Mouse (Mus musculus) embryonic facial prominence, embryonic 15.5 days (tissue): ENCODE results near the gene Lgi1. TPM values are rescaled to one million over a fixed set of nuclear protein-coding genes. Genes with fewer than 3 reads are reported as not detected.
A peak's percentile ranks its signal among the peaks of the same experiment; 100 is the strongest.

Experiments used
- ATAC-seq: fragments of 200-750 bp; cut with Nextera tagmentation; 2 replicates; pipeline ENCODE4 v1.8.0; 2017; ENCODE audit warnings: low read depth, moderate TSS enrichment; ENCODE audit not compliant: insufficient number of reproducible peaks, low FRiP score, low TSS enrichment
- H3K27ac ChIP-seq: fragments of 300-500 bp; sonication (generic); replicated peaks from 2 replicates; pipeline ENCODE4 v1.5.1; 2015; ENCODE audit warnings: mild to moderate bottlenecking, inconsistent platforms
- H3K27me3 ChIP-seq: fragments of 300-500 bp; sonication (generic); 2 replicates; pipeline ENCODE4 v1.6.1; 2015; ENCODE audit warnings: inconsistent platforms
- H3K36me3 ChIP-seq: fragments of 300-500 bp; sonication (generic); 2 replicates; pipeline ENCODE4 v1.6.1; 2015; ENCODE audit warnings: mild to moderate bottlenecking, inconsistent platforms
- H3K4me1 ChIP-seq: fragments of 300-500 bp; sonication (generic); 2 replicates; pipeline ENCODE4 v1.6.1; 2015; ENCODE audit warnings: inconsistent platforms
- H3K4me2 ChIP-seq: fragments of 300-500 bp; sonication (generic); replicated peaks from 2 replicates; pipeline ENCODE4 v1.6.1; 2015; ENCODE audit warnings: mild to moderate bottlenecking, inconsistent platforms
- H3K4me3 ChIP-seq: fragments of 300-500 bp; sonication (generic); replicated peaks from 2 replicates; pipeline ENCODE4 v1.5.1; 2015; ENCODE audit warnings: mild to moderate bottlenecking, inconsistent platforms
- H3K9ac ChIP-seq: fragments of 300-500 bp; sonication (generic); 2 replicates; pipeline ENCODE4 v1.6.1; 2015; ENCODE audit warnings: inconsistent platforms
- H3K9me3 ChIP-seq: fragments of 300-500 bp; sonication (generic); replicated peaks from 2 replicates; pipeline ENCODE4 v1.6.1; 2016; ENCODE audit warnings: inconsistent platforms
- WGBS: fragments of 180-500 bp; shearing (Covaris S2); methylation state at CpG from one replicate; pipeline ENCODE4 v1.1.7; 2015; 5-methylcytosine and 5-hydroxymethylcytosine counted together
- polyA plus RNA-seq: library from polyadenylated mRNA; unstranded; fragments of >200 nt; fragmentation: Nextera tagmentation; extraction: Ambion mirVana; gene quantifications from 2 replicates; pipeline ENCODE4 v1.2.1, GENCODE M21; 2015

Lgi1 gene
- 2.6 and 2.8 TPM in 2 replicates for polyA plus RNA-seq

DNA sequence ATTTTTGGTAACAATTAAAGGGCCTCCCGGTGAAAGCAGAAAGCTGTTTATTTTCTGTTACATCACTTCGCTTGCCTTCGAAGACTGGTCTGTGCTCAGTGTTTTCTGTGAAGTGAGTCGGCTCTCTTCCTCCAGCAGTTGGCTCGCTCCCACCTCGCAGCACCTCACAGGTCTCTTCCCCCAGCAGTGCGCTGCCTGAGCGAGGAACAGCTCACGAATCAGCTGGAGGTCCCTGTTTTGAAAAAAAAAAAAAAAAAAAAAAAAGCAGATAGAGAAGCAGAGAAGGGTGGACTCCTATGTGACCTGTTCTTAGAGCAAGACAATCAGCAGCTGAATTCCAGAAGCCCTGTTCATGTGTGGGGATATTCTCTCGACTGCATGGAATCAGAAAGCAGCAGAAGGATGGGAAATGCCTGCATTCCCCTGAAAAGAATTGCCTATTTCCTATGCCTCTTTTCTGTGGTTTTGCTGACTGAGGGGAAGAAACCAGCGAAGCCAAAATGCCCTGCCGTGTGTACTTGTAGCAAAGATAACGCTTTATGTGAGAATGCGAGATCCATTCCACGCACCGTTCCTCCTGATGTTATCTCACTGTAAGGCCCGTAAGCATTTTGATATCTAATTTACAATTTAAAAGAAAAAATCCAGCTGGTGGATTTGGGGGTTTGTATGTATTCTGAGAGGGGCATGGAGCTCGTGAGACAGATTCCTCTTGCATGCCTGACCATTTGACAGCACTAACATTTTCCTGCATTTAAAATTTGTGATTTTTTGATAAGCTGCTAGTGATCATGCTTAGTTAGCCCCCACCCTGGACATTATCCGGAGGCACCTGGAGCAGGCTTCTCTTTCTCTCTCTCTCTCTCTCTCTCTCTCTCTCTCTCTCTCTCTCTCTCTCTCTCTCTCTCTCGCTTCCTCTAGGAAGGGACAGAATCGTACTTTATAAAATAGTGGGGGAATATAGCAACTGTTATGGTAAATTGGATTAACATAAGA lies at the start of gene Lgi1:
Gene Lgi1, plus strand, starts transcription at position 32 of the 996 bp plus-strand sequence.
- 14% methylated on average over 21 of the region's 21 CpGs for WGBS
- Histone ChIP-seq H3K9ac (no peak within 1 kb of the TSS), H3K27ac (no peak within 1 kb of the TSS), H3K9me3 (no peaks in the 10 kb centered on the region), H3K4me3 (peak within 1 kb of the TSS; percentile 21; the same call in 1 of the 2 replicates), H3K36me3 (no peaks in the 10 kb centered on the region), H3K4me2 (peak within 1 kb of the TSS; percentile 39), H3K4me1 (peaks cover 6% of the 10 kb centered on the region; the same call in 1 of the 2 replicates), H3K27me3 (peaks cover 6% of the 10 kb centered on the region; the same call in 1 of the 2 replicates)
- ATAC-seq: no peak

DNA sequence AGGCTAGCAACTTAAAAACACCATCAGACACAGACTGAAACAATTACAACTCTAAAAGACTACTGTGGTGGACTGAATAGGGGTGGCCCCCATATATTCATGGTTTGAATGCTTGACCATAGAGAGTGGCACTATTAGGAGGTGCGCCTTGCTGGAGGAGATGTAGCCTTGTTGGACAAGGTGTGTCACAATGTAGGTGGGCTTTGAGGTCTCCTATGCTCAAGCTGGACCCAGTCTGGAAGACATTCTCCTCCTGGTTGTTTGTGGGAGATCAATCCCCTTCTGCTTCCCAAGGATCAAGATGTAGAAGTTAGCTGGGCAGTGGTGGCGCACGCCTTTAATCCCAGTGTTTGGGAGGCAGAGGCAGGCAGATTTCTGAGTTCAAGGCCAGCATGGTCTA lies 46.6 kb upstream of the Lgi1 start:
- Histone ChIP-seq H3K4me2 (no peak overlapping the region), H3K27me3 (no peaks in the 10 kb centered on the region), H3K4me3 (no peak overlapping the region), H3K9me3 (no peaks in the 10 kb centered on the region), H3K4me1 (no peaks in the 10 kb centered on the region), H3K9ac (no peak overlapping the region), H3K27ac (no peak overlapping the region), H3K36me3 (peaks cover 13% of the 10 kb centered on the region)
- WGBS: 98% methylated on average over 3 of the region's 3 CpGs
- ATAC-seq: no peak

DNA sequence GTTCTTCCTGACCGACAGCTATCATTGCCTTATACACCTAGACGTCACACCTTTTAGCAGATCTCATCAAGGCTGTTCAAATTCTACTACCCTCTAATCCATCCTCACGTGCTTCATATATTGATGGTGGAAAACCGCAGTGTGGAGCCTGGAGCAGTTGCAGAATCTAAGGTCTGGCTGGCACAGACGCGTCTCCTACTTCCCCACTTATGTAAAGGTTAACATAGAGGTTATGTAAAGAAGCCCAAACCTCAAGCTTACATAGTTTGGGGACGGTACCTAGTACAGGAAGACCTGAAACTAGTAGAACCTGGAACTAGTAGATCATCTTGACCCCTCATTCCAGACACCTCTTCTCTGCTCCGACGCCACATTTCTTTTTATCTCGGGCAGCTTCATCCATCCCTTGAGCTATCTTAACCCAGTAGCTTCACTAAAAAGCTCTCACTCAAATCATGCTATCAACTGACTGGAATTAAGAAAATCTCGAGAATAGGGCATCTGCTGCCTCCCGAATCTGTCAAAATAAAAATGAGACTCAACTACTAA lies 40.9 kb upstream of the Lgi1 start:
- no peak for ATAC-seq
- H3K27me3 ChIP-seq: no peaks in the 10 kb centered on the region
- H3K9me3 ChIP-seq: no peaks in the 10 kb centered on the region
- peak overlapping the region; percentile 73 for H3K4me2 ChIP-seq
- peak overlapping the region; percentile 87 for H3K27ac ChIP-seq
- peaks cover 6% of the 10 kb centered on the region; the same call in 1 of the 2 replicates for H3K4me1 ChIP-seq
- WGBS: 12% methylated on average over 12 of the region's 12 CpGs
- H3K9ac ChIP-seq: peak overlapping the region; percentile 64
- peak overlapping the region; percentile 70 for H3K4me3 ChIP-seq
- H3K36me3 ChIP-seq: peaks cover 4% of the 10 kb centered on the region

DNA sequence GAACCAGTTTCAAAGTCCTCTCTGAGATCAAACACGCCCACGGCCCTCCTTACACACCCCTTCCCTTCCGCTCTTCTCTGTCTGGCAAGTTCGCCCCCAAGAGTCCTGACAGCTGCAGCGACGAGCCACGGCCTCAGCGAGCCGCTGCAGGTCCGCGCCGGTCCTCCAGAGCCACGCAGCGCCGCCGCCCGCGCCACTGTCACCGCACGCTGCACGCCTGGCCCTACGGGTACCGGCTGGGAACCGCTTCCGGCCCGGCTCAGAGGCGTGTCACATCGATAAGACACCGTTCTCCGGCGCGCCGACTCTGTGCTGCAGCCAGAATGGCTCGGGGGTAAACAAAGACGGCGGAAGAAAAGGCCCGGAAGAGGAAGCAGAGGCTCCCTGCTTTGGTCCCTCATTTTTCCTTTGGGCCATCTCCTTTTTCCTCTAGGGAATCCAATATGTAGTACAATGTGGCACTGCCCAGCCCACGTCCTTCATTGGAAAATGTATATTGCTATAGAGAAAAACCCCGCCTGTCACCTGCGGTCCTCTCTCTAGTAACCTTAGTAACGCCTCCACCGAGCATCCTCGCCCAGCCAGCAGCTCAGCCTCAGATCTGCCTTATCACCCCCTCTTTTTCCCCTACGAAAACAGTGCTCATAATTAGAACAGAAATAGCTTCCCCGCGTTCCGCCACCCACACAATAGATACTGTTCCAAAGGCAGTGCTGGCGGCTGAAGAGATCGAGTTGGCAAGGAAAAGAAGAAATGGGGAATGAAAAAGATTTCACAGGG lies 40.2 kb upstream of the Lgi1 start, which contains the start of gene Fra10ac1:
Gene Fra10ac1, minus strand, starts transcription at position 252 of the 780 bp plus-strand sequence.
- peak; percentile 93 for ATAC-seq
- Histone ChIP-seq H3K4me3 (peak within 1 kb of the TSS; percentile 70), H3K36me3 (no peaks in the 10 kb centered on the region), H3K4me1 (peaks cover 6% of the 10 kb centered on the region; the same call in 1 of the 2 replicates), H3K4me2 (peak within 1 kb of the TSS; percentile 73), H3K27me3 (no peaks in the 10 kb centered on the region), H3K27ac (peak within 1 kb of the TSS; percentile 87), H3K9me3 (no peaks in the 10 kb centered on the region), H3K9ac (peak within 1 kb of the TSS; percentile 64)
- WGBS: under 1% methylated on average over 49 of the region's 49 CpGs

DNA sequence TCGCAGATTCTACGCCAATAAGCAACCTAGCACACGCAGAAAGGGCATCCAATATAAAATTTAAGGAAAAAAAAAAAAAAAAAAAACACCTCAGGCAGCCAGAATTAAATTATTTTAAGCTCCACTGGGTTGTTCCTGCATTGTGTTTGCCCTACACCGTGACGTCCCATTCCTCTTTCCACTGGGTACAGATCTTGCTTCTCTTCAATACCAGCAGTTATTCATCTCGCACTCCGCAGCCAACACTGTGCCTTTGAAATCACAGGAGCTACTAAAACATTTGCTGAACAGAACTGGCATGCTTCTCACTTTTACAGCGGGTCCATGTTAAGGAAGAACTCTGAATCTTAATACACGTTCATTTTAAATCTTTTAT lies 39.7 kb upstream of the Lgi1 start:
- H3K4me1 ChIP-seq: peaks cover 6% of the 10 kb centered on the region; the same call in 1 of the 2 replicates
- peak overlapping the region; percentile 87; the same call in 1 of the 2 replicates for H3K27ac ChIP-seq
- H3K4me2 ChIP-seq: peak overlapping the region; percentile 73
- ATAC-seq: no peak
- H3K36me3 ChIP-seq: no peaks in the 10 kb centered on the region
- peak overlapping the region; percentile 33 for H3K9ac ChIP-seq
- H3K4me3 ChIP-seq: peak overlapping the region; percentile 70
- WGBS: 9% methylated on average over 9 of the region's 9 CpGs
- no peaks in the 10 kb centered on the region for H3K9me3 ChIP-seq
- no peaks in the 10 kb centered on the region for H3K27me3 ChIP-seq

DNA sequence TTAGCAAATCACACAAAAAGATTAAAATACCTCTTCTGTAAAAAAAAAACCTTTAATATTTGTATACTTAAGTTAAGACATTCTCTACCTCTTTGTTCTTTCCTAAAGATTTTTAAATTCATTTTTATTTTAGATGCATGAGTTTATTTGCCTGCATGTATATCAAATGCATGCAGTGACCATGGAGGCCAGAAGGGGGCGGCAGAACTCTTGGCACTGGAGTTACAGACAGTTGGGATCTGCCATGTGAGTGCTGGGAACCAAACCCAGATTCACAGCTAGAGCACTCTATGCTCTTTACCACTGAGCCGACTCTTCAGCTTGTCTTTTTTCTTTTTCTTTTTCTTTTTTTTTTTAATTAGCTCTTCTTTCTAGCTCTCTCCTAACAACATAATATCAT lies 35.6 kb upstream of the Lgi1 start:
- no peak overlapping the region for H3K9ac ChIP-seq
- H3K4me3 ChIP-seq: no peak overlapping the region
- ATAC-seq: no peak
- 54% methylated on average over 2 of the region's 2 CpGs for WGBS
- no peak overlapping the region for H3K27ac ChIP-seq
- H3K4me1 ChIP-seq: no peaks in the 10 kb centered on the region
- no peak overlapping the region for H3K4me2 ChIP-seq
- H3K27me3 ChIP-seq: no peaks in the 10 kb centered on the region
- no peaks in the 10 kb centered on the region for H3K9me3 ChIP-seq
- H3K36me3 ChIP-seq: no peaks in the 10 kb centered on the region

DNA sequence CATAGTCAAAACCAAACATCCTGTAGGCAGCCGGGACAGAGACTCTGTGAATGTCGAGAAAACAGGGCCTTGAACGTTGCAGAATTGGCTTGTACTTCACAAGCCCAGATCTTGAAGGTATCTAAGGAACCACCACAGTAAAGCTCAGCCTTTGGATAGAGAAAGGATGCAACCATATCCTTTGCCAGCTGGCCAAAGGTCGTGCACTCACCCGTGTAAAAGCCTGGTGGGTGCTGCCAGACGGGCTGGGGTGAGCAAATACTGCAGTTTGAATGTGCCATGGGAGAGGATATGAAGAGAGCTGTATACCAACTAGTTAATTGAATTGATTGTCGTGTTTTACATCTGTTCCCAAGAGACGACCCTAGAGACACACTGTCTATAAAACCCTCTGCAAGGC lies 32.2 kb upstream of the Lgi1 start:
- 53% methylated on average over 8 of the region's 8 CpGs for WGBS
- ATAC-seq: no peak

DNA sequence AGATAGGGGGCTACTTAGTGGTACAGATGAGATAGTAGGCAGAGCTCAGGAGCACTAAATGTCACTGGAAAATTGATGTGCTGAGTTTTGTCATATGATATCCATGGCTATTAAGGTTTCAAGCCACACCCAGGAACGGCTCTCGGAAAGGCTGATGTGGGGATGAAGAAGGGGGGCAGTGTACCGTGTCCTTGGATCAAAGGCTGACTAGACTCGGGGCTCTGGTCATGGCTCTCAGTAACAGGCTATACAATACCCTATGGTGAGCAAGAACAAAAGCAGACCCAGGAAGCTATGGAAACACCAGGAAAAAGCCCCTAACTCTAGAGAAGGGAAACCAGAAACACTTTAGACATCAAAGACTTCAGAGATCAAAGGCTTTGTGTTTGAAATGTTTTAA lies 31.8 kb upstream of the Lgi1 start:
- no peaks in the 10 kb centered on the region for H3K36me3 ChIP-seq
- H3K27ac ChIP-seq: no peak overlapping the region
- H3K27me3 ChIP-seq: no peaks in the 10 kb centered on the region
- WGBS: 7% methylated on average over 4 of the region's 4 CpGs
- H3K4me1 ChIP-seq: no peaks in the 10 kb centered on the region
- H3K4me2 ChIP-seq: no peak overlapping the region
- no peaks in the 10 kb centered on the region for H3K9me3 ChIP-seq
- H3K9ac ChIP-seq: no peak overlapping the region
- 0 out of 2 replicates have a peak, but pooled peaks have one; percentile 43 for ATAC-seq
- no peak overlapping the region for H3K4me3 ChIP-seq

More for the DNA sequence above, 32.2 kb upstream of the Lgi1 start:
- H3K9ac ChIP-seq: no peak overlapping the region
- H3K9me3 ChIP-seq: no peaks in the 10 kb centered on the region
- no peaks in the 10 kb centered on the region for H3K4me1 ChIP-seq
- H3K36me3 ChIP-seq: no peaks in the 10 kb centered on the region
- no peak overlapping the region for H3K27ac ChIP-seq
- H3K4me3 ChIP-seq: no peak overlapping the region
- H3K27me3 ChIP-seq: no peaks in the 10 kb centered on the region
- H3K4me2 ChIP-seq: no peak overlapping the region

DNA sequence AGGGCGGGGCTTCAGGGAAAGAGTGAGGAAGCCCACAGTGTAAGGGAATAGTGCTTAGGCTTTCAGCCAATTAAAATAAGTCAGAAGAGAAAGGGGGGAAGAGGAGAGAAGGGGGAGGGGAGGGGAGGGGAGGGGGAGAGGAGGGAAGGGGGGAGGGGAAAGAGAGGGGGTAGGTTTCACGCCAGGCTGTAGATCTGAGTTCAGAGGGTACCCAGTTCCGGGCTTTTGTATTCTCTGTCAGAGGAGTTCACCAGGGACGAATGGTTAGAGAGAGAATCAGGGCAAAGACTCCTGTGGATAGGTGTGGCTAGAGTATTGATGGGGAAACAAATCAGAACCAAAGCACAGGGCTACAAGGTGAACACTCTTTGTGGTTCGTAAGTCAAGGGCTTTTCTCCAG lies 27.8 kb upstream of the Lgi1 start:
- Histone ChIP-seq H3K9ac (no peak overlapping the region), H3K27me3 (no peaks in the 10 kb centered on the region), H3K9me3 (no peaks in the 10 kb centered on the region), H3K36me3 (no peaks in the 10 kb centered on the region), H3K27ac (no peak overlapping the region), H3K4me2 (no peak overlapping the region), H3K4me3 (no peak overlapping the region), H3K4me1 (no peaks in the 10 kb centered on the region)
- no peak for ATAC-seq
- WGBS: 77% methylated on average over 5 of the region's 5 CpGs

DNA sequence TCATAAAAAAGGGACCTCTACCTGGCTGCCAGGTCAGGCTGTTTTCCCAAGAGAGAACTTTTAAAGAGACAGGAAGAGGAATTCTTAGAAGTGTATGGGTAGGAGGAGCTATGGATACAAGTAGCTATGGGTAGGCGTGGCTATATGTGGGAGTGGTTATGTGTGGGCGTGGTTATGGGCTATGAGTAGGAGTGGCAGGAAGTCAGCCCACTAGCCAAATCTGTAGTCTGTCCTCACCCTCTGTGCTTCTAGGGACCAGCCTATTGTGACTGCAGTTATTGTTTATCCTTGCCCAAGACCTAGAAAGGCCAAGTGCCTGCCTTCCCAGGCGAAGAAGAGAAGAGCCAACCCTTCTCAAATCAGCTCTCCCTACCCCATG lies 26.5 kb upstream of the Lgi1 start:
- no peak overlapping the region for H3K27ac ChIP-seq
- WGBS: 46% methylated on average over 3 of the region's 3 CpGs
- no peaks in the 10 kb centered on the region for H3K9me3 ChIP-seq
- peak; percentile 82 for ATAC-seq
- no peaks in the 10 kb centered on the region for H3K4me1 ChIP-seq
- H3K4me2 ChIP-seq: no peak overlapping the region
- H3K36me3 ChIP-seq: no peaks in the 10 kb centered on the region
- H3K9ac ChIP-seq: no peak overlapping the region
- no peaks in the 10 kb centered on the region for H3K27me3 ChIP-seq
- no peak overlapping the region for H3K4me3 ChIP-seq
